Mouse (Mus musculus): ENCODE measurements around the gene Smc5. TPM values are rescaled to one million over a fixed set of nuclear protein-coding genes. Genes with fewer than 3 reads are reported as not detected.

Smc5 gene
- polyA plus RNA-seq, 1 experiment from 2014 or later: 29.3 TPM

DNA sequence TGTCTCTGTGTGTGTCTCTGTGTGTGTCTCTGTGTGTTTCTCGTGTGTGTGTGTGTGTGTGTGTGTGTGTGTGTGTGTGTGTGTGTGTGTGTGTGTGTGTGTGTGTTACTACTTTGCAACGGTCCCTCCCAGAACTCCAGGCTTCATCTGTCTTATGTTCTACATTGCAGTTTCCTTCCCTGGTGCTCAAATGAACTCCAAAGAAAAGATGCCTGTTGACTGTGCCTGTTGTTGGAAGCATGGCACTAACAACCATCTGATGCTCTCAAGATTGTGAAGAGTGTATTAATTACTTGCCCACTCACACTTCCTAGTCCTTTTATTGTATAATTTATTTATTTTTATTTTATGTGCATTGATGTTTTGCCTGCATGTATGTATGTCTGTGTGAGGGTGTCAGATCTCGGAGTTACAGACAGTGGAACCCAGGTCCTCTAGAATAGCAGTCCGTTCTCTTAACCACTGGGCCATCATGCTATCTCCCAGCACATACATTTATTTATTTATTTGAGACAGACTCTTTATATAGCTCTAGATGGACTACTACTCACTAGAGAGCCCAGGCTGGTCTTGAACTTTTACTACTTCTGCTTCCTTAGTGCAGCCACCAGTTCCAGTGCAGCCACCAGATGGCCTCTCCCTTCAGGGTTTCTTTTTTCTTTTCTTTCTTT is 492 bp upstream of the Smc5 start:
- peak overlapping the region; percentile 87; the same call in 1 of the 2 replicates for H3K9ac ChIP-seq
- no peak overlapping the region for H3K27ac ChIP-seq
- no peaks in the 10 kb centered on the region for H3K27me3 ChIP-seq
- WGBS: 64% methylated on average over 3 of the region's 4 CpGs
- peaks cover 21% of the 10 kb centered on the region for H3K4me1 ChIP-seq (replicated peaks)
- H3K4me2 ChIP-seq: peak overlapping the region; percentile 66
- no peaks in the 10 kb centered on the region for H3K36me3 ChIP-seq
- no peaks in the 10 kb centered on the region for H3K9me3 ChIP-seq
- H3K4me3 ChIP-seq: peak overlapping the region; percentile 63
- peak; percentile 36; the same call in 1 of the 2 replicates for ATAC-seq (ENCODE audit: low FRiP score)

DNA sequence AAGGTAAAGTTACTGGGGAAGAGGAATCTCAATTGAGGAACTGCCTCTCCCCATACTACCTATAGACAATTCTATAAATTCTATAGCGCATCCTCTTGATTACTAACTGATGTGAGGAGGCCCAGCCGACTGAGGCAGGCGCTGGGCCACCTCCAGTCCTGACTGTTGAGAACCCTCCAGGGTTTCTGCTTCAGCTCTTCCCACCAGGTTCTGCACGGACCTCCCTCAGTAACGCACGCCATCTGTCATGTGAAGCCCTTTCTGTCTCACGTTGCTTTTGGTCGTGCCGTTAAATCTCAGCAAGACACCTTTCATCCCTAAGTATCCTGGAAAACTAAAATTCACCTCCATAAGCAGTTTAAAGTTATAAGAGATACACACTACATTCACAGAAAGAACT is 16.9 kb downstream of the Smc5 start:
- Histone ChIP-seq H3K9ac (no peak overlapping the region), H3K36me3 (peaks cover 49% of the 10 kb centered on the region), H3K4me3 (no peak overlapping the region), H3K27me3 (no peaks in the 10 kb centered on the region), H3K4me1 (replicated peaks) (no peaks in the 10 kb centered on the region), H3K4me2 (no peak overlapping the region), H3K9me3 (no peaks in the 10 kb centered on the region), H3K27ac (no peak overlapping the region)
- WGBS: 89% methylated on average over 9 of the region's 9 CpGs
- no peak for ATAC-seq (ENCODE audit: low FRiP score)

DNA sequence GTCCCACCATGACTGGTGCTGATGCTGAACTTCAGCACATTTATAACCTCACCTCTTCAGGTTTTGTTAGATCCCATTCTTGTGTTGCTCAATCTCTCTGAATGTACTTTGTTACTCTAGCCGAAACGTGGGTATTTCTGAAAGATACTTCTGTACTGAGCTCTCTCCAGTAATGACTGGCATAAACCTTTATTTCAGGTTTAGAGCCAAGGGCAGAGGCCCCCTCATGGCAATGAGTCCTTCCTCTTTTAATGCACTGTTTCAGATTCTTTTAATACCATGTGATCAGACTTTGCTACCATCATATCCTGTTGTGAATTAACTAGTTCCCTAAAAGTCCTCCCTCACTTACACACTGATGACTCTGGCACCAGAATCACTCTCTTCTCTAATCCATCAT is 27.2 kb downstream of the Smc5 start:
- Histone ChIP-seq H3K27me3 (no peaks in the 10 kb centered on the region), H3K4me1 (replicated peaks) (no peaks in the 10 kb centered on the region), H3K4me3 (no peak overlapping the region), H3K4me2 (no peak overlapping the region), H3K9me3 (no peaks in the 10 kb centered on the region), H3K9ac (no peak overlapping the region), H3K36me3 (peaks cover 29% of the 10 kb centered on the region), H3K27ac (no peak overlapping the region)
- ATAC-seq (ENCODE audit: low FRiP score): no peak
- WGBS: 95% methylated on average over 2 of the region's 2 CpGs

DNA sequence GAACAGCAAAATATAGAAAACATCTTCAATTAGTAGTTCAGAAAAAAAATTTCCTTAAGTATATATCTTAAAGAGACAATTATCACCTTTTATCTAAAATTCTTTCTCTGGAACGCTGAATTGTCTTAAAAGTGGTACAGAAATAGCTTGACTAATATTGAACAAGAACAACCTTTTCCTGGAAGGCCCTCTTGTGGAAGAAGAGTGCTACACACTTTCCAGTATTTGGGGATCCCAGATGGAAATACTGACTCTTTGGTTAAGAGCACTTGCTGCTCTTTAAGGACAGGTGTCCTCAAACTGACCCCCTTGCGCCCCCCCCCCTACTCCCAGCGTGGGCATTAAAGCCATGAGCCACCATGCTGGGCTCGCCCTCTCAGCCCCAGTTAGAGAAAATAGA is 48.6 kb downstream of the Smc5 start:
- WGBS: 63% methylated on average over 4 of the region's 4 CpGs
- H3K27ac ChIP-seq: no peak overlapping the region
- H3K36me3 ChIP-seq: peaks cover 41% of the 10 kb centered on the region
- no peak for ATAC-seq (ENCODE audit: low FRiP score)
- H3K4me1 ChIP-seq (replicated peaks): no peaks in the 10 kb centered on the region
- no peak overlapping the region for H3K4me2 ChIP-seq
- no peaks in the 10 kb centered on the region for H3K9me3 ChIP-seq
- H3K27me3 ChIP-seq: no peaks in the 10 kb centered on the region
- no peak overlapping the region for H3K9ac ChIP-seq
- H3K4me3 ChIP-seq: no peak overlapping the region

DNA sequence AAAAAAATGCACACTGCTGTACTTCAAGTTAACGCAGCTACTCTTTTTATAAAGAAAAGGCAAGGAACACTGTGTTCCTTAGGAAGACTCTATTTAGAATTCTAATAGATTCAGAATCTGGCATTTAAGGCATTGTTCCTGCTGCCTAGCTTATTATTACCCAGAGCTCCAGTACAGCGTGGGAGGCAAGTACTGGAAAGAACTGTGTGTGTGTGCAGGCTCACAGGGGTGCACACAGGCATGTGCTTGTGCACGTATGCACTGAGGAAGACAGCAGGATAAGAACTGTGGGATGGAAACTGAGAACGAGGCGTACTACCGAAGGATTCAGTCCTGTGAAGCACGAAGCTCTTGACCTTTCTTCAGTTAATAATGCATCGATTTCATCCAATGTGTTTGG is 59.4 kb downstream of the Smc5 start:
- Histone ChIP-seq H3K27me3 (no peaks in the 10 kb centered on the region), H3K27ac (no peak overlapping the region), H3K4me3 (no peak overlapping the region), H3K9ac (no peak overlapping the region), H3K36me3 (peaks cover 39% of the 10 kb centered on the region), H3K9me3 (no peaks in the 10 kb centered on the region), H3K4me1 (replicated peaks) (no peaks in the 10 kb centered on the region), H3K4me2 (no peak overlapping the region)
- 72% methylated on average over 8 of the region's 8 CpGs for WGBS
- ATAC-seq (ENCODE audit: low FRiP score): no peak

DNA sequence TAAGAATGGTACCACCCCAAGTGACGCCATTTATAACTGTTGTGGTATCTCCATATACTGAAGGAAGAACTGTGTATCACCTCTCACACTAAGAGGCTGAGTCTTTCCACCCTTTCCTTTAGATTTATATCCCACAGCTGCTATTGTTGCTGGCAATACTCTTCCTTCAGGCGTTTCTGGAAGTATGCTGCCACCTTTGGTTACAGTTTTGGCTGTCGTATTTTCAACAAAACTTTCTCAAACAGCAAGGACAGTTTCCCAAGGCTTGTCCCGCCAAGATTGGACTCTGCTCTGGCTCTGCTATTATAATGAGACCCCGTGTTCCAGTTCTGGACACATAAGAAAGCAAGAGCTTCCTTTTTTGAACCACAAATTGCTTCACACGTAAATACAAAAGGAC is 62.4 kb downstream of the Smc5 start:
- Histone ChIP-seq H3K36me3 (peaks cover 36% of the 10 kb centered on the region), H3K9ac (no peak overlapping the region), H3K4me1 (replicated peaks) (no peaks in the 10 kb centered on the region), H3K9me3 (no peaks in the 10 kb centered on the region), H3K4me3 (no peak overlapping the region), H3K27me3 (no peaks in the 10 kb centered on the region), H3K4me2 (no peak overlapping the region), H3K27ac (no peak overlapping the region)
- 92% methylated on average over 6 of the region's 6 CpGs for WGBS
- no peak for ATAC-seq (ENCODE audit: low FRiP score)

DNA sequence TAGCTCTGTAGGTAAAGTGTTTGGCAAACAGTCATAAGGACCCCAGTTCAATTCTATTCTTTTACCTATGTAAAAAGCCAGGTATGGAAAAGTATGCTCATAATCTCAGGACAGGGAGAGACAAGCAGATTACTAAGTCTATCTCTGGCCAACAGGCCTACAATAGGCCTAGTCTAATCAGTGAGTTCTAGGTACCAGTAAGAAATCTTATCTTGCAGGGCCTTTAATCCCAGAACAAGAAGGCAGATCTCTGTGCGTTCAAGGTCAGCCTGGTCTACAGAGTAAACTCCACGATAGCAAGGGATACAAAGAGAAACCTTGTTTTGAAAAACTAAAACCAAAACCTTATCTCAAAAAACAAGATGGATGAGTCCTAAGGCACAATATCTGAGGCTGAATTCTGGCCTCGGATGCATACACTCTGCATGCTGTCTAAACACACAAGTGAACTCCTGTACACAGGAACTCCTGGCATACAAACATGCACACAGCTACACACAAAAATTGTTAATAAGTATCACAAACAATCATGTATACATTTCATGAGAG is 70.1 kb downstream of the Smc5 start:
- H3K27me3 ChIP-seq: no peaks in the 10 kb centered on the region
- ATAC-seq (ENCODE audit: low FRiP score): no peak
- H3K27ac ChIP-seq: no peak overlapping the region
- peaks cover 8% of the 10 kb centered on the region; the same call in 1 of the 2 replicates for H3K9me3 ChIP-seq
- no peak overlapping the region for H3K9ac ChIP-seq
- H3K36me3 ChIP-seq: peaks cover 40% of the 10 kb centered on the region
- no peak overlapping the region for H3K4me3 ChIP-seq
- WGBS: 95% methylated on average over 3 of the region's 3 CpGs
- H3K4me1 ChIP-seq (replicated peaks): no peaks in the 10 kb centered on the region
- H3K4me2 ChIP-seq: no peak overlapping the region

DNA sequence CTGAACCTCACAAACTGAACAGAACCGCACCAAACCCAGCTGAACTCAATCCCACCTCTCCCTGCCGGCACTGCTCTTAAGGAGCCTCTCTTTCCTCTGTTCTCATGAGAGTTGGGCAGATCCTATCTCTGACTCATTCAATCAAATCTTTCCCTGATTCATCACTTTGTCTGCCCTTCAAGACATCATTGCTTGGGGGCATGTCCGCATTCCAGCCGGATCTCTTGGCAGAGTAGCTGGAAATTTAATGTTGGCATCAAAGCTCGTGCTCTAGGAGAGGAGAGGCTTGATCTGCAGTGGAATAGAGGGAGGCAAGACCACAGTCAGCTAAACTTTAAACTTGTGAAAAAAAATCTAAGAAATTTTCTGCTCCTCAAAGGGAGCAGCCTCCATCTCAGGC is 71.6 kb downstream of the Smc5 start:
- H3K9me3 ChIP-seq: peaks cover 8% of the 10 kb centered on the region; the same call in 1 of the 2 replicates
- H3K36me3 ChIP-seq: peaks cover 39% of the 10 kb centered on the region
- 98% methylated on average over 5 of the region's 5 CpGs for WGBS
- no peak overlapping the region for H3K4me3 ChIP-seq
- no peak for ATAC-seq (ENCODE audit: low FRiP score)
- no peak overlapping the region for H3K9ac ChIP-seq
- H3K4me1 ChIP-seq (replicated peaks): no peaks in the 10 kb centered on the region
- no peaks in the 10 kb centered on the region for H3K27me3 ChIP-seq
- no peak overlapping the region for H3K27ac ChIP-seq
- H3K4me2 ChIP-seq: no peak overlapping the region

DNA sequence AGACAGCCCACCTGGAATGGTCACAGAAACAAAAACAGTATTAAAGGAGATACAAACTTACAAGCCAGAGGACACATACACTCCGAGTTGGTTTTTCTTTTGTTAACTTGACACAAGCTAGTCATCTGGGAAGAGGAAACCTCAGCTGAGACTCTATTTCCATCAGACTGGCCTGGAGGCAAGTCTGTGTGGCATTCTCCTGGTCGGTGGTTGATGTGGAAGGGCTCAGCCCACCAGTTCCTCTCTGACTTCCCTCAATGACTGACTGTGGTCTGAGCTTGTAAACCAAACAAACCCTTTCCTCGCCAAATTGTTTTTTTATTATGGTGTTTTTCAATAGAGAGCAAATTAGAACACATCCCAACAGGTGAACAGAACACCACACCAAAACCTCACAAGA is 80.6 kb downstream of the Smc5 start:
- Histone ChIP-seq H3K27me3 (no peaks in the 10 kb centered on the region), H3K4me2 (no peak overlapping the region), H3K36me3 (peaks cover 9% of the 10 kb centered on the region), H3K27ac (no peak overlapping the region), H3K9ac (no peak overlapping the region), H3K9me3 (no peaks in the 10 kb centered on the region), H3K4me3 (no peak overlapping the region), H3K4me1 (replicated peaks) (no peaks in the 10 kb centered on the region)
- no peak for ATAC-seq (ENCODE audit: low FRiP score)
- WGBS: 77% methylated on average over 3 of the region's 3 CpGs

DNA sequence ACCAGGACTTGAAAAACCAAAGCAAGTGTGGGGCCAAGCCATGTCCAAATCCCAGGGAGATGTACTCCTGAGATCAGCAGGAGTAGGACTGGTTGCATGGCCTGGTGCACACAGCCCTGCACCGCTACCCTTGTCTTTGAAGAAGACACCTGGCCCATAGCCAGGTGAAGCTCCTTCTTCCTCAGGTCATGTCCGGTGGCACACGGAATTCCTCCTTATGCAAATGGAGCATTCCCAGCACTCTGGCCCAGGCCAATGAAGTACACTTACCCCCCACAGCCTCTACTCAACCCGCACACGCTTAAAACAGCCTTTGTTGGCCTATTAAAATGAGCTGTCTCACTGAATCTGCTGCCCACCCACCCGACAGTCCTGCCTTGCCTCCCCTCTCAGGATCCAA is 82.2 kb downstream of the Smc5 start:
- no peak overlapping the region for H3K9ac ChIP-seq
- H3K4me1 ChIP-seq (replicated peaks): no peaks in the 10 kb centered on the region
- WGBS: 90% methylated on average over 6 of the region's 6 CpGs
- peaks cover 9% of the 10 kb centered on the region; the same call in 1 of the 2 replicates for H3K36me3 ChIP-seq
- no peak overlapping the region for H3K4me2 ChIP-seq
- H3K27me3 ChIP-seq: no peaks in the 10 kb centered on the region
- H3K9me3 ChIP-seq: no peaks in the 10 kb centered on the region
- no peak overlapping the region for H3K4me3 ChIP-seq
- ATAC-seq (ENCODE audit: low FRiP score): no peak
- H3K27ac ChIP-seq: no peak overlapping the region

DNA sequence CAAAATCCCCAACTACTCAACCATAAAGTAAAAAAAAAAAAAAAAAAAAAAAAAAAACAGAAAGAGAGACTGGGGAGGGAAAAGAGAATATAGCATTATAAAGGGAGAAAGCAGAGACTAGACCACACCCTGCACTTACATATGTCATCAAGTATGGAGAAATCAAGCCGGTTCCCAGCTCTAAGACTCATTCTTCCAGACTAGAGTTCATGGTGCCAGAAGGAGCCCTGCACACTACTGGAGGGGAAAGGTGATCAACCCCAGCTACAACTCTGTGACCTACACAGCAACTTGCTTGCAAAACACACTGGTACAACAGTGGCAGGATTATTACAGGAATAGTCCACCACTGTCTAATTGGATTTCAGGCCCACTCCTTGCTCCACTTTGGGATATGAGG is 84.0 kb downstream of the Smc5 start:
- Histone ChIP-seq H3K9me3 (no peaks in the 10 kb centered on the region), H3K9ac (no peak overlapping the region), H3K4me1 (replicated peaks) (no peaks in the 10 kb centered on the region), H3K4me3 (no peak overlapping the region), H3K27ac (no peak overlapping the region), H3K36me3 (peaks cover 6% of the 10 kb centered on the region; the same call in 1 of the 2 replicates), H3K4me2 (no peak overlapping the region), H3K27me3 (no peaks in the 10 kb centered on the region)
- no peak for ATAC-seq (ENCODE audit: low FRiP score)
- WGBS: 95% methylated on average over 1 of the region's 1 CpGs

DNA sequence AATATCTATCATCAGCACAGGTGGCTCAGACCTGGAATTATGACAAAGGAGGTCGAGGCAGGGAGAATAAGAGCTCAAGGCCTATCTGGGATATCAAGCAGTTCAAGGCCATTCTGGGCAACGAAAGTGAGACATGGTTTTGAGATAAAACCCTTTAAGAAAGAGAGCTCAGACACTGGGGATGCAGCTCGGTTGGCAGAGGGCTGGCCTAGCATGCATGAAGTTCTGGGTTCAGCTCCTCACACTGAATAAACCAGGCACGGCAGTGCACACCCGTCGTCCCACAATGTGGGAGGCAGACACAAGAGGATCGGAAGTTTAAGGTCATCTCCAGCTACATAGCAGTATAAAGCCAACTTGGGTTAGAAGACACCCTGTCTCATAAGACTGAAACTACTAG is 84.7 kb downstream of the Smc5 start:
- H3K4me1 ChIP-seq (replicated peaks): no peaks in the 10 kb centered on the region
- ATAC-seq (ENCODE audit: low FRiP score): no peak
- 95% methylated on average over 7 of the region's 7 CpGs for WGBS

DNA sequence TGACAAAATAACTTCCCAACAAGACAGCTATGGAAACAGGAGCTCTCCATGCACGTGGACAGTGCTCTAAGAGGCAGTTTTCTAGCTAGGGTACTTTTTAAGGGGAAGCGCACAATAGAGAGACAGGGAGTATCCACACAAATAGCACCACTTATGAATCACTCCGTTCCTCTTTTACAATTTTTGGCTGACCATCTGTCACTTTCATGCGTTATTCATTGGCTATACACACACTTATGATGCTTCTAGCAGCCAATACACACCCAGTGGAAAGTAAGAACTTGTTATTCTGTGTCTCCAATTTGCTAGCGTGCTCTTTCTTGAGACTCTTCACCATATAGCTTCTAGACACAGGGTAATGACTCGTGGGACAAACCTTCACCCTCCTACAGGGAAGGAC is 86.0 kb downstream of the Smc5 start:
- Histone ChIP-seq H3K9me3 (no peaks in the 10 kb centered on the region), H3K4me3 (no peak overlapping the region), H3K4me1 (replicated peaks) (no peaks in the 10 kb centered on the region), H3K27ac (no peak overlapping the region), H3K4me2 (no peak overlapping the region), H3K36me3 (peaks cover 6% of the 10 kb centered on the region; the same call in 1 of the 2 replicates), H3K27me3 (no peaks in the 10 kb centered on the region), H3K9ac (no peak overlapping the region)
- WGBS: 79% methylated on average over 6 of the region's 6 CpGs
- ATAC-seq (ENCODE audit: low FRiP score): no peak

More for the DNA sequence above, 84.7 kb downstream of the Smc5 start:
- Histone ChIP-seq H3K9me3 (no peaks in the 10 kb centered on the region), H3K4me3 (no peak overlapping the region), H3K36me3 (peaks cover 6% of the 10 kb centered on the region; the same call in 1 of the 2 replicates), H3K27ac (no peak overlapping the region), H3K27me3 (no peaks in the 10 kb centered on the region), H3K9ac (no peak overlapping the region), H3K4me2 (no peak overlapping the region)
